Comparison of ENCODE assay signal across 33 mouse cellular contexts in the genomic region with DNA sequence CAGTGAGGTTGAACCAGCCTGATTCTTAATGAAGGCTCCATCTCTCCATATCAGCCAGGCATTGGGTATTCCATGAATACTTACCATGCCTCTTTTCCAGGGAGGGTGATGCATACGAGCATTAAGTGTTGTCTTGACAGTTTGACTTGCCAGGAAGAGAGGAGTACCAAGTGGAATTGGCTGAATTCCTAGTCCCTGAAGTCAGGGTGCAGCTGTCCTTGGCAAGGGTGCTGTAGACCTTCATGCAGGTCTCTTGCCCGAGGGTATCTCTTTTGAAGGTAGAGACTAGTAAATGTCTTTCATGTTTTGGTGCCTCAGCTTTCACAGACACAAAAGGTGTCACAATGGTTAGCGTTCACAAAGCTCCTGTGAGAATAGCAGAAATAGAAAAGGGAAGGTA. TPM values are rescaled to one million over a fixed set of nuclear protein-coding genes. Genes with fewer than 3 reads are reported as not detected.
"Had no signal": no experiment of that assay in that cellular context is flagged by ENCODE, and none has a peak within 500 bp of the region (broad histone marks: within the 10 kb centered on the region; RNA-seq: fewer than 3 reads in every experiment).

No protein-coding gene starts in this region.

- H3K4me1 ChIP-seq: liver, embryonic 12.5 days; liver, embryonic 13.5 days; liver, embryonic 15.5 days had no signal

- H3K27ac ChIP-seq: left cerebral cortex, adult 2 months; limb, embryonic 10.5 days; limb, embryonic 12.5 days; limb, embryonic 13.5 days; limb, embryonic 15.5 days; liver, embryonic 12.5 days; liver, embryonic 13.5 days; liver, embryonic 14.5 days; liver, embryonic 15.5 days; lung, embryonic 15.5 days; macrophage; midbrain, embryonic 10.5 days; midbrain, embryonic 12.5 days; midbrain, embryonic 13.5 days; midbrain, embryonic 15.5 days; neural tube, embryonic 12.5 days had no signal

- H3K4me2 ChIP-seq: limb, embryonic 12.5 days; limb, embryonic 13.5 days; limb, embryonic 15.5 days; liver, embryonic 12.5 days; liver, embryonic 13.5 days; liver, embryonic 15.5 days; lung, embryonic 14.5 days; lung, embryonic 15.5 days; midbrain, embryonic 11.5 days; midbrain, embryonic 12.5 days; midbrain, embryonic 13.5 days; midbrain, embryonic 15.5 days; neural tube, embryonic 12.5 days had no signal

- ATAC-seq: liver, embryonic 12.5 days; liver, postnatal 0 days; lung, postnatal 0 days; midbrain, embryonic 13.5 days; midbrain, embryonic 15.5 days; midbrain, embryonic 16.5 days had no signal

- H3K9me3 ChIP-seq: limb, embryonic 10.5 days; limb, embryonic 12.5 days; limb, embryonic 13.5 days; limb, embryonic 15.5 days; liver, embryonic 12.5 days; liver, embryonic 13.5 days; liver, embryonic 15.5 days; lung, embryonic 15.5 days; midbrain, embryonic 10.5 days; midbrain, embryonic 12.5 days; midbrain, embryonic 13.5 days; midbrain, embryonic 15.5 days; neural tube, embryonic 12.5 days had no signal

- H3K4me3 ChIP-seq: left cerebral cortex, adult 2 months; limb, embryonic 10.5 days; limb, embryonic 12.5 days; limb, embryonic 13.5 days; limb, embryonic 15.5 days; liver, embryonic 12.5 days; liver, embryonic 13.5 days; liver, embryonic 15.5 days; lung, embryonic 15.5 days; megakaryocyte, embryonic 14.5 days; midbrain, embryonic 10.5 days; midbrain, embryonic 12.5 days; midbrain, embryonic 13.5 days; midbrain, embryonic 15.5 days; neural tube, embryonic 12.5 days had no signal

- H3K27me3 ChIP-seq: limb, embryonic 12.5 days; limb, embryonic 13.5 days; limb, embryonic 15.5 days; liver, embryonic 12.5 days; liver, embryonic 13.5 days; liver, embryonic 15.5 days; lung, embryonic 15.5 days; megakaryocyte, embryonic 14.5 days; midbrain, embryonic 12.5 days; midbrain, embryonic 13.5 days; midbrain, embryonic 15.5 days; neural tube, embryonic 12.5 days had no signal

- DNase-seq: left cerebral cortex, postnatal 4 days; liver, embryonic 13.5 days; liver, postnatal 0 days; lung, adult 18-20 months; lung, adult 2 months; lung, embryonic 14.5 days; lung, postnatal 10 days; lung, postnatal 14 days; lung, postnatal 36 days; lung, postnatal 4 days; midbrain, embryonic 14.5 days had no signal

- H3K9ac ChIP-seq: limb, embryonic 12.5 days; limb, embryonic 13.5 days; limb, embryonic 15.5 days; liver, embryonic 12.5 days; liver, embryonic 13.5 days; liver, embryonic 14.5 days; liver, embryonic 15.5 days; liver, postnatal 0 days; lung, embryonic 14.5 days; lung, embryonic 15.5 days; midbrain, embryonic 12.5 days; midbrain, embryonic 13.5 days; midbrain, embryonic 15.5 days; neural tube, embryonic 12.5 days had no signal

- H3K36me3 ChIP-seq: limb, embryonic 15.5 days; liver, embryonic 12.5 days; liver, embryonic 13.5 days; liver, embryonic 15.5 days; lung, embryonic 15.5 days; midbrain, embryonic 12.5 days; midbrain, embryonic 13.5 days; midbrain, embryonic 15.5 days; neural tube, embryonic 12.5 days had no signal

RNA-seq across cellular contexts. Expression of gene Gli3, which starts 59.1 kb away (rescaled TPM):
- total RNA-seq: megakaryocyte, adult 5-6 weeks; megakaryocyte-erythroid progenitor cell, adult 5-6 weeks; monocyte, adult 5-6 weeks had no signal
- polyA plus RNA-seq: macrophage had no signal
